Mouse (Mus musculus) megakaryocyte, adult 5-6 weeks (primary cell): ENCODE measurements around the gene Aox2. TPM values are rescaled to one million over a fixed set of nuclear protein-coding genes. Genes with fewer than 3 reads are reported as not detected.
"Not testable (repeated sequence)": the region's sequence is repeated elsewhere in the genome, so short reads cannot be mapped to it uniquely, and the experiment has no call there.

Experiments used
- ATAC-seq: 2 replicates; pipeline ENCODE4 v1.8.0; 2016; ENCODE audit warnings: mild to moderate bottlenecking, inconsistent platforms; ENCODE audit not compliant: poor library complexity, severe bottlenecking
- total RNA-seq, 2 experiments: library from RNA; stranded (forward) in 1 of 2; stranded (reverse) in 1 of 2; fragments of 153-499, 151-499 nt in 1 of 2; fragments of 221-1000, 200-1000 nt in 1 of 2; gene quantifications; 2 replicates each; pipeline versions ENCODE4 v1.2.3 to v1.2.4; 2015 to 2017

Gene Aox2
- total RNA-seq, 2 experiments from 2014 or later = 0.04 to 0.62 TPM

- peak; percentile 66 for ATAC-seq
Observed at GRCm38 (mm10) chr1:58343861-58344260, 65.7 kb downstream of the Aox2 start.

- ATAC-seq = no peak
Observed at GRCm38 (mm10) chr1:58344570-58344969, 66.4 kb downstream of the Aox2 start.

- no peak for ATAC-seq
Observed at GRCm38 (mm10) chr1:58346159-58346558, 68.0 kb downstream of the Aox2 start.

GRCm38 (mm10) chr1:58348712-58349111 lies 70.6 kb downstream of the Aox2 start:
- ATAC-seq = peak; percentile 86

- no peak for ATAC-seq
Observed at GRCm38 (mm10) chr1:58353238-58353893, 75.2 kb downstream of the Aox2 start.

GRCm38 (mm10) chr1:58358958-58359901 lies 81.1 kb downstream of the Aox2 start:
- ATAC-seq = peak; percentile 84

GRCm38 (mm10) chr1:58362296-58362695 lies 84.2 kb downstream of the Aox2 start:
- no peak for ATAC-seq

- ATAC-seq = no peak
Observed at GRCm38 (mm10) chr1:58364551-58364950, 86.4 kb downstream of the Aox2 start.

- ATAC-seq = no peak
Observed at GRCm38 (mm10) chr1:58365829-58366228, 87.7 kb downstream of the Aox2 start.

- ATAC-seq = no peak
Observed at GRCm38 (mm10) chr1:58366737-58367471, 88.8 kb downstream of the Aox2 start.

- ATAC-seq = no peak
Observed at GRCm38 (mm10) chr1:58369716-58370115, 91.6 kb downstream of the Aox2 start.

- ATAC-seq = not testable (repeated sequence)
Observed at GRCm38 (mm10) chr1:58374266-58374665, 96.1 kb downstream of the Aox2 start.

- ATAC-seq = no peak
Observed at GRCm38 (mm10) chr1:58375574-58376147, 97.5 kb downstream of the Aox2 start.

GRCm38 (mm10) chr1:58382586-58383281 lies 104.6 kb downstream of the Aox2 start:
- ATAC-seq = no peak

GRCm38 (mm10) chr1:58391421-58392267 lies 113.5 kb downstream of the Aox2 start:
- ATAC-seq = no peak

GRCm38 (mm10) chr1:58392268-58392651 lies 114.1 kb downstream of the Aox2 start:
- no peak for ATAC-seq

- peak; percentile 94 for ATAC-seq
Observed at GRCm38 (mm10) chr1:58392652-58393283, 114.6 kb downstream of the Aox2 start, which contains the start of gene Bzw1. Gene Bzw1 (plus strand): TSS chr1:58392898.

GRCm38 (mm10) chr1:58393284-58394195 lies 115.4 kb downstream of the Aox2 start:
- peak; percentile 46 for ATAC-seq
